ENCODE assay signal across 24 mouse cellular contexts in genomic region chr8:79157366-79157765, GRCm38 (mm10).
DNase-seq lines count a peak whose midpoint lies in the region; ATAC-seq lines count a peak whose summit lies in the region.
"Had no signal": no experiment of that assay in that cellular context is flagged by ENCODE, and none has a peak within 500 bp of the region (broad histone marks: within the 10 kb centered on the region; RNA-seq: fewer than 3 reads in every experiment).

No protein-coding gene starts in this region.

- 0 out of 2 replicates have a peak overlapping the region, but pooled peaks have one; percentile 13 for H3K27ac ChIP-seq in embryonic facial prominence, embryonic 11.5 days (replicated peaks; ENCODE audit: low read depth, low read length)
- H3K27ac ChIP-seq in intestine, embryonic 15.5 days, result no peak overlapping the region
- H3K27ac ChIP-seq: embryonic facial prominence, embryonic 15.5 days; forebrain, embryonic 12.5 days; gastrocnemius, adult 2 months; hindbrain, embryonic 13.5 days; hindbrain, postnatal 0 days had no signal

- WGBS in embryonic facial prominence, embryonic 11.5 days, result 18% methylated on average over 4 of the region's 4 CpGs
- WGBS in intestine, embryonic 15.5 days, result 72% methylated on average over 4 of the region's 4 CpGs

- no peaks in the 10 kb centered on the region; the same call in 1 of the 2 replicates for H3K4me1 ChIP-seq in embryonic facial prominence, embryonic 11.5 days (ENCODE audit: control insufficient read depth, insufficient read depth, low read length)
- peaks cover 7% of the 10 kb centered on the region for H3K4me1 ChIP-seq in intestine, embryonic 15.5 days (replicated peaks)
- H3K4me1 ChIP-seq: forebrain, embryonic 12.5 days; hindbrain, embryonic 13.5 days had no signal

- ATAC-seq in embryonic facial prominence, embryonic 11.5 days (replicated peaks; ENCODE audit: insufficient number of reproducible peaks, low FRiP score, low TSS enrichment, low read depth), result no peak
- no peak for ATAC-seq in intestine, embryonic 15.5 days
- ATAC-seq: activated CD4-positive, CD25-positive, alpha-beta regulatory T cell, adult 4 months; forebrain, embryonic 16.5 days; hindbrain, postnatal 0 days had no signal

- no peaks in the 10 kb centered on the region for H3K9me3 ChIP-seq in embryonic facial prominence, embryonic 11.5 days (replicated peaks; ENCODE audit: control insufficient read depth, low read length)
- H3K9me3 ChIP-seq in intestine, embryonic 15.5 days, result no peaks in the 10 kb centered on the region
- H3K9me3 ChIP-seq: embryonic facial prominence, embryonic 15.5 days; forebrain, embryonic 12.5 days; hindbrain, embryonic 13.5 days had no signal

- no peak overlapping the region for H3K4me3 ChIP-seq in embryonic facial prominence, embryonic 11.5 days (ENCODE audit: low read depth, low read length)
- no peak overlapping the region for H3K4me3 ChIP-seq in intestine, embryonic 15.5 days (replicated peaks)
- H3K4me3 ChIP-seq: embryonic facial prominence, embryonic 15.5 days; forebrain, embryonic 12.5 days; gastrocnemius, adult 2 months; hindbrain, embryonic 13.5 days had no signal

- no peak overlapping the region for H3K4me2 ChIP-seq in embryonic facial prominence, embryonic 11.5 days (ENCODE audit: low read depth, low read length)
- no peak overlapping the region for H3K4me2 ChIP-seq in intestine, embryonic 15.5 days (replicated peaks)
- H3K4me2 ChIP-seq: embryonic facial prominence, embryonic 15.5 days; forebrain, embryonic 12.5 days; heart, embryonic 11.5 days; hindbrain, embryonic 13.5 days had no signal

- H3K9ac ChIP-seq in embryonic facial prominence, embryonic 11.5 days (replicated peaks; ENCODE audit: low read length), result no peak overlapping the region
- H3K9ac ChIP-seq in intestine, embryonic 15.5 days, result no peak overlapping the region
- H3K9ac ChIP-seq: embryonic facial prominence, embryonic 15.5 days; forebrain, embryonic 12.5 days; hindbrain, embryonic 13.5 days had no signal

- no peaks in the 10 kb centered on the region for H3K27me3 ChIP-seq in embryonic facial prominence, embryonic 11.5 days (ENCODE audit: control insufficient read depth, insufficient read depth, low read length)
- H3K27me3 ChIP-seq in intestine, embryonic 15.5 days (replicated peaks), result no peaks in the 10 kb centered on the region
- H3K27me3 ChIP-seq: embryonic facial prominence, embryonic 15.5 days; forebrain, embryonic 12.5 days; hindbrain, embryonic 13.5 days had no signal

- no peaks in the 10 kb centered on the region; the same call in 1 of the 2 replicates for H3K36me3 ChIP-seq in embryonic facial prominence, embryonic 11.5 days (replicated peaks; ENCODE audit: control insufficient read depth, insufficient read depth, low read depth, low read length)
- H3K36me3 ChIP-seq in intestine, embryonic 15.5 days, result 0 out of 2 replicates have a peak, but pooled peaks cover 2% of the 10 kb centered on the region

- peak; percentile 25 for DNase-seq in embryo, embryonic 10 days (ENCODE audit: low spot score)
- no peak for DNase-seq in embryo, embryonic 9.5 days (ENCODE audit: extremely low spot score)
- peak; percentile 41 for DNase-seq in embryo, embryonic 10.5 days (ENCODE audit: low spot score)
- DNase-seq in embryonic facial prominence, embryonic 11.5 days (ENCODE audit: low spot score), result peak; percentile 81
- peak; percentile 41 for DNase-seq in hindlimb bud, embryonic 11.5 days (ENCODE audit: extremely low spot score, low read depth, low spot score)
- DNase-seq in urinary bladder, adult 2 months (ENCODE audit: low spot score), result no peak
- DNase-seq in layer of hippocampus, postnatal 36 days, result no peak
- DNase-seq: adrenal gland, adult 8-10 months; adrenal gland, postnatal 25 days; cerebellum, adult 11-12 months; cerebellum, adult 8-10 months; cerebellum, postnatal 10 days; gastrocnemius, adult 2 months; gastrocnemius, postnatal 14 days; heart, adult 11 months; kidney, adult 11 months had no signal

Comparison
In these comparisons a context has a peak if more than half of its experiments do, and no peak if none do; other contexts are left out.
1. DNase-seq: peak in embryo, embryonic 10 days (single experiment), embryo, embryonic 10.5 days (single experiment), embryonic facial prominence, embryonic 11.5 days (single experiment) and hindlimb bud, embryonic 11.5 days (single experiment); none in embryo, embryonic 9.5 days (single experiment), urinary bladder, adult 2 months (single experiment) and layer of hippocampus, postnatal 36 days (0 of 2).